Mouse (Mus musculus): ENCODE measurements at regions not wholly inside any gene's neighbourhood (a gene's known extent, or its start where the extent isn't known, plus 50 kb on each side); places are given as distances from the start of the nearest gene placed in this dataset.

DNA sequence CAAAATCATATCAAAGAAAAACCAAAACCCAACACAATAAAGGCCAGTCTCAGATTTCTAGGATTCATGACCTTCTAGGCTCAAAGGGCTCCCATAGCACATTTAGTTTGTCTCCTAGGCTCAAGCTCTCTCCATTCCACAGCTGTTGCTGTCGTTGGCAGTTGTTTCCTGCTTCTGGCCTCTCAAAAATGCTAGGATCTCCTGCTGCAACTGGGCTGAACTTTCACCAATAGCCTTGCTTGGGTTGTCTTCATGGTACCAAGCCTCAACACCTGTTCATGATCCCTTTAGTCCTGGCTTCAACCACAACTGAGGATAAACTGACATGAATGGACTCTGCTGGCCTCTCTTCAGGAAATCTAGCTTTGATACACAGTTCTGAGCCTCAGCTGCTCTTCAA lies 115.9 kb upstream of the Ssbp2 start (continued):
- TF ChIP-seq USF2 (IDR thresholded peaks at IDR 0.05; ENCODE audit: borderline replicate concordance in 1 of 2, insufficient read depth in 1 of 2, low read depth in 1 of 2, low read length in 2 of 2) (no peak), POLR2AphosphoS5 (IDR thresholded peaks at IDR 0.05; ENCODE audit: borderline replicate concordance, low read depth, low read length) (no peak), JUND (IDR thresholded peaks at IDR 0.05; ENCODE audit: low read depth, low read length) (no peak), MYB (IDR thresholded peaks at IDR 0.05; ENCODE audit: low read depth, low read length) (no peak), NRF1 (IDR thresholded peaks at IDR 0.05; ENCODE audit: insufficient read depth, low read depth, low read length, poor library complexity, severe bottlenecking) (no peak), POLR2A (IDR thresholded peaks at IDR 0.05; ENCODE audit: control insufficient read depth in 1 of 2, insufficient read depth in 1 of 2, low read depth in 1 of 2, low read length in 2 of 2, poor library complexity in 1 of 2) (no peak)

DNA sequence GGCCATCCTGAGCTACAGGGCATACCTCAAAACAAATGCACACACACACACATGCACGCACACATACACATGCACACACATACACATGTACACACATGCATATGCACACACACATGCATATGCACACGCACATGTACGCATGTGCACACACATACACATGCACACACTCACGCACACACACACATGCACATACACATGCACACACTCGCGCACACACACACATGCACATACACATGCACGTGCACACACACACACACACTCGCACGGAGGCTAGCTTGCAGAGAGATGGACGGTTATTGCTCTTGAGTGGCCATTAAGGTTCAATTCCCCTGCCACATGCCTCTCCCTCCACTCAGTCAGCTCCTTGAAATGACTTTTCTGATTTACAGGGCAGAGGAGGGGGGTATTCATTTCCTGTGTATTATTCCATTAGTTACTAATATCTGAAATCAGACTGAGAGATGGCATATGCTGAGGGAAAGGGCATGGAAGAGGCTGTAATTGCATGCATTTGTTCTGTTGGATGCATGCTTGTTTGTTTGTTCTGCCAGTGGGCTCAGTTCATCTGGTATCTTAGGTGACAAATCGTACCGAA lies 111.5 kb upstream of the Ssbp2 start:
- H3K4me3 ChIP-seq (ENCODE audit: control insufficient read depth in 1 of 2, insufficient read depth in 1 of 2, low read depth in 2 of 2, low read length in 2 of 2), result no peak overlapping the region
- H3K27ac ChIP-seq (ENCODE audit: control insufficient read depth, low read depth, low read length), result no peak overlapping the region
- TF ChIP-seq ZNF384 (IDR thresholded peaks at IDR 0.05; ENCODE audit: low read depth, low read length) (no peak), POLR2AphosphoS5 (IDR thresholded peaks at IDR 0.05; ENCODE audit: borderline replicate concordance, low read depth, low read length) (peak; percentile 17; the same call in 1 of the 2 replicates)
- peaks cover 0 to 3% of the 10 kb centered on the region in 2 experiments; a peak in 1 of 4 replicates for H3K36me3 ChIP-seq (ENCODE audit: control insufficient read depth in 1 of 2, insufficient read depth in 2 of 2, low read length in 2 of 2)
- no peak overlapping the region for H3K9ac ChIP-seq (ENCODE audit: control insufficient read depth, low read depth, low read length, poor library complexity, severe bottlenecking)
- H3K79me2 ChIP-seq (ENCODE audit: control insufficient read depth, insufficient read depth, low read length, poor library complexity), result no peaks in the 10 kb centered on the region
- no peaks in the 10 kb centered on the region for H3K9me3 ChIP-seq (replicated peaks; ENCODE audit: insufficient read depth, low read length)
- no peaks in the 10 kb centered on the region for H3K27me3 ChIP-seq (ENCODE audit: control insufficient read depth in 1 of 2, insufficient read depth in 2 of 2, low read length in 2 of 2)
- DNase-seq (ENCODE audit: low read depth, low spot score), result no peak
- no peaks in the 10 kb centered on the region for H3K4me1 ChIP-seq (ENCODE audit: control insufficient read depth in 1 of 2, insufficient read depth in 2 of 2, low read length in 2 of 2)

DNA sequence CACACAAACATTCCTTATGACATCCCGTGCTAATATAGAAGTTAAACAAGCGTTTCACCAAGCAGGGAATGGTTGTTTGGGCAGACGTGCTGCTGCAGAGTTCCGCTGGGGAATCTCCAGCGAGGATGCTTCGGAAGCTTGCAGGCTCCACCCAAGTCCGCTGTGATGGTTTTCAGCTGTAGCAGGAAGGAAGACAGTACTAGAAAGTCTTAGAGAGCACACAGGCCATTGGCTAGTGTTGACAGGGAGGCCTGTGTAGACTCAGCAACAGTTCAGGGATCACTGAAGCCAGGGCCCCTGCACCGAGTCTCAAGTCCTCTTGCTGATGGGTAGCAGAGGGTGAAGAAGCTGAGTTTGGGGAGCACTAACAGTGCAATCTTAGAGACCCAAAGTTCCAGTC lies 107.8 kb upstream of the Ssbp2 start:
- Histone ChIP-seq H3K4me1 (ENCODE audit: control insufficient read depth in 1 of 2, insufficient read depth in 2 of 2, low read length in 2 of 2) (no peaks in the 10 kb centered on the region), H3K9me3 (replicated peaks; ENCODE audit: insufficient read depth, low read length) (no peaks in the 10 kb centered on the region), H3K27me3 (ENCODE audit: control insufficient read depth in 1 of 2, insufficient read depth in 2 of 2, low read length in 2 of 2) (no peaks in the 10 kb centered on the region), H3K9ac (ENCODE audit: control insufficient read depth, low read depth, low read length, poor library complexity, severe bottlenecking) (no peak overlapping the region), H3K4me3 (ENCODE audit: control insufficient read depth in 1 of 2, insufficient read depth in 1 of 2, low read depth in 2 of 2, low read length in 2 of 2) (no peak overlapping the region), H3K27ac (ENCODE audit: control insufficient read depth, low read depth, low read length) (no peak overlapping the region), H3K36me3 (ENCODE audit: control insufficient read depth in 1 of 2, insufficient read depth in 2 of 2, low read length in 2 of 2) (peaks cover 0 to 3% of the 10 kb centered on the region in 2 experiments; a peak in 1 of 4 replicates), H3K79me2 (ENCODE audit: control insufficient read depth, insufficient read depth, low read length, poor library complexity) (no peaks in the 10 kb centered on the region)
- TF ChIP-seq TBP (IDR thresholded peaks at IDR 0.05; ENCODE audit: low read depth, low read length), result no peak
- no peak for TF ChIP-seq BHLHE40 (IDR thresholded peaks at IDR 0.05; ENCODE audit: borderline replicate concordance, low read depth, low read length)
- TF ChIP-seq ZKSCAN1 (IDR thresholded peaks at IDR 0.05; ENCODE audit: low read depth, low read length), result no peak
- no peak for TF ChIP-seq GATA1 (IDR thresholded peaks at IDR 0.05; ENCODE audit: low read depth, low read length)
- TF ChIP-seq CHD1 (IDR thresholded peaks at IDR 0.05; ENCODE audit: low read depth, low read length), result no peak
- no peak for TF ChIP-seq MAZ (IDR thresholded peaks at IDR 0.05; ENCODE audit: low read depth, low read length)
- no peak for TF ChIP-seq ZC3H11A (IDR thresholded peaks at IDR 0.05; ENCODE audit: low read depth, low read length)
- no peak for TF ChIP-seq SMC3 (IDR thresholded peaks at IDR 0.05; ENCODE audit: low read depth, low read length)
- TF ChIP-seq MAX (IDR thresholded peaks at IDR 0.05; ENCODE audit: low read length), result no peak
- TF ChIP-seq KAT2A (conservative IDR thresholded peaks at IDR 0.05; ENCODE audit: low read depth, low read length), result no peak
- no peak for TF ChIP-seq MAFK (IDR thresholded peaks at IDR 0.05; ENCODE audit: borderline replicate concordance, low read depth, low read length)
- no peak for DNase-seq (ENCODE audit: low read depth, low spot score)

All from MEL (cell line).